Mouse (Mus musculus): Measurements from ENCODE around the gene Pax5.

Pax5 gene

GRCm38 (mm10) chr4:44479755-44480154, 230.5 kb downstream of the Pax5 start:
- DNase-seq (ENCODE audit: low spot score in 2 of 2), result no peak
